In the genomic region with DNA sequence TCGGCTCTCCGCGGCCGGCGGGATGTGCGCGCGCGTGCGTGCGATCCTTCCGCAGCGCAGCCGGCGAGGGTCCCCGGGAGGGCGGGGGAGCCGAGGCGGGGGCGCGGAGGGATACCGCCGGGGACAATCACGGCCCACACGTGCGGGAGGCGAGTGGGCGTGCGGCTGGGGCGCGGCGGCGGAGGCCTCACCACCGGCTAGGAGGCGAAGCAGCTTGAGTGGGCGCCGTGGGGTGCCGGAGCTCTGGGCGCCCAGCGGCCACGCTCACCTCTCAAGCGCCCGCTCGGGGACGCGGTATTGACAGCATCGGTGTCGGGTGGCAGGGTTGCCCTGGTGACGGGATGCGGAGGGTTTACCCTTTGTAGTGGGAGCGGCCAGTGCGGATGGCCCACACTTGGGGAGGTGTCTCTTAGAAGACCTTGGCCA, we compare ENCODE assay signal across 8 mouse cellular contexts. TPM values are rescaled to one million over a fixed set of nuclear protein-coding genes. Genes with fewer than 3 reads are reported as not detected.
DNase-seq lines count a peak whose midpoint lies in the region; ATAC-seq and TF ChIP-seq lines count a peak whose summit lies in the region.

A gene (minus strand): TSS at position 320 of the 426 bp plus-strand sequence.

- peak within 1 kb of the TSS; percentile 100 for H3K9ac ChIP-seq in hindbrain, postnatal 0 days (replicated peaks; ENCODE audit: low read length)

- no peaks in the 10 kb centered on the region for H3K9me3 ChIP-seq in hindbrain, postnatal 0 days (ENCODE audit: low read length)

- peak; percentile 9; the same call in 1 of the 2 replicates for TF ChIP-seq CTCF in hindbrain, postnatal 0 days (IDR thresholded peaks at IDR 0.05; ENCODE audit: low read depth)

- H3K4me2 ChIP-seq in hindbrain, postnatal 0 days (ENCODE audit: low read depth, low read length): peak within 1 kb of the TSS; percentile 76

- H3K27ac ChIP-seq in hindbrain, postnatal 0 days: peak within 1 kb of the TSS; percentile 99

- H3K4me3 ChIP-seq in hindbrain, postnatal 0 days (ENCODE audit: low read length): peak within 1 kb of the TSS; percentile 100

- peaks cover 3% of the 10 kb centered on the region; the same call in 1 of the 2 replicates for H3K36me3 ChIP-seq in hindbrain, postnatal 0 days (ENCODE audit: insufficient read depth, low read length)

- peaks cover 8% of the 10 kb centered on the region; the same call in 1 of the 2 replicates for H3K4me1 ChIP-seq in hindbrain, postnatal 0 days (ENCODE audit: insufficient read depth, low read length)

- no peaks in the 10 kb centered on the region for H3K27me3 ChIP-seq in hindbrain, postnatal 0 days (ENCODE audit: insufficient read depth, low read length)

- intact Hi-C loops in left cerebral cortex, postnatal 10 days (cut with DNase I): loop anchor here (2.0 to 10.0 kb wide), 3 partner anchors 65 to 569 kb away; no protein-coding TSS in a partner anchor

- peak; percentile 93 for ATAC-seq in hindbrain, postnatal 0 days
- peak; percentile 41 for ATAC-seq in megakaryocyte progenitor cell, adult 5-6 weeks (replicated peaks; ENCODE audit: poor library complexity)

- peak; percentile 42 for DNase-seq in WW6 (ENCODE audit: low read depth, low spot score)
- DNase-seq in cerebellum, postnatal 4 days (ENCODE audit: low spot score in 2 of 2): peak; percentile 78 to 92
- DNase-seq in gastrocnemius, postnatal 10 days: peak; percentile 83
- peak; percentile 96 for DNase-seq in hindbrain, postnatal 0 days (ENCODE audit: low spot score)
- DNase-seq in left cerebral cortex, postnatal 10 days (ENCODE audit: extremely low spot score in 1 of 2, low spot score in 2 of 2): peak; percentile 77 to 94
- DNase-seq in right cerebral cortex, postnatal 25 days: peak; percentile 87
- peak; percentile 82 for DNase-seq in yolk sac, embryonic 10.5 days (ENCODE audit: low spot score)

- under 1% methylated on average over 52 of the region's 52 CpGs for WGBS in hindbrain, postnatal 0 days

RNA-seq across cellular contexts. Expression of the gene that starts here (rescaled TPM):
- 100 to 1,000 TPM; 118 to 139 TPM for total RNA-seq in gastrocnemius, postnatal 10 days (2021)
- 349 and 355 TPM in 2 replicates for total RNA-seq in hindbrain, postnatal 0 days (2014; rRNA removed)
- polyA plus RNA-seq in hindbrain, postnatal 0 days (2015; fragmentation: Nextera tagmentation; extraction: Ambion mirVana): 714 and 750 TPM in 2 replicates
- 100 to 1,000 TPM; 556 to 568 TPM for total RNA-seq in left cerebral cortex, postnatal 10 days (2021)
- total RNA-seq in megakaryocyte progenitor cell, adult 5-6 weeks (2015): 0.20 TPM in 1 of 2 replicates, not detected in the other
- total RNA-seq in megakaryocyte progenitor cell, adult 5-6 weeks (2017): 0.17 and 0.29 TPM in 2 replicates

Comparison
In these comparisons a context has a peak if more than half of its experiments do, and no peak if none do; other contexts are left out.
1. Peak in every context shown above with its lines: DNase-seq, ATAC-seq, H3K4me3 ChIP-seq and H3K27ac ChIP-seq.
2. RNA of the gene that starts here (total RNA-seq): 556 to 568 TPM in left cerebral cortex, postnatal 10 days, 349 to 355 TPM in hindbrain, postnatal 0 days and 118 to 139 TPM in gastrocnemius, postnatal 10 days; 0.17 to 0.29 TPM in megakaryocyte progenitor cell, adult 5-6 weeks; every median in the first group is over 10 times any median in the second.
3. Peak in ATAC-seq in megakaryocyte progenitor cell, adult 5-6 weeks; RNA of the gene not detected or under 1 TPM.
4. DNase-seq: peak in every context shown above with its lines; median percentile 96 in hindbrain, postnatal 0 days; 87 in right cerebral cortex, postnatal 25 days; 86 in left cerebral cortex, postnatal 10 days; 85 in cerebellum, postnatal 4 days; 83 in gastrocnemius, postnatal 10 days; 82 in yolk sac, embryonic 10.5 days; 42 in WW6.